In genomic region chr2:91237511-91238080, GRCm38 (mm10) we compare ENCODE assay signal across 7 mouse cellular contexts. TPM values are rescaled to one million over a fixed set of nuclear protein-coding genes. Genes with fewer than 3 reads are reported as not detected.
A peak's percentile ranks its signal among the peaks of the same experiment; 100 is the strongest.
DNase-seq lines count a peak whose midpoint lies in the region; ATAC-seq lines count a peak whose summit lies in the region.
"Not testable (repeated sequence)": the region's sequence is repeated elsewhere in the genome, so short reads cannot be mapped to it uniquely, and the experiment has no call there.

No protein-coding gene starts in this region.

- H3K27me3 ChIP-seq in hindbrain, embryonic 16.5 days (replicated peaks; ENCODE audit: control insufficient read depth, insufficient read depth, low read length); limb, embryonic 11.5 days (ENCODE audit: control insufficient read depth, insufficient read depth, low read length); neural tube, embryonic 14.5 days (ENCODE audit: control insufficient read depth, insufficient read depth, low read length): not testable (repeated sequence)

- 26% methylated on average over 4 of the region's 4 CpGs for WGBS in hindbrain, embryonic 16.5 days
- WGBS in limb, embryonic 11.5 days, result 36% methylated on average over 4 of the region's 4 CpGs
- 26% methylated on average over 4 of the region's 4 CpGs for WGBS in neural tube, embryonic 14.5 days

- H3K9ac ChIP-seq in hindbrain, embryonic 16.5 days (ENCODE audit: low read depth, low read length); limb, embryonic 11.5 days (ENCODE audit: low read length); neural tube, embryonic 14.5 days (replicated peaks; ENCODE audit: low read depth, low read length): not testable (repeated sequence)

- peak overlapping the region; percentile 72 for H3K4me2 ChIP-seq in hindbrain, embryonic 16.5 days (ENCODE audit: low read length)
- H3K4me2 ChIP-seq in limb, embryonic 11.5 days (ENCODE audit: low read depth, severe bottlenecking), result peak overlapping the region; percentile 77; the same call in 1 of the 2 replicates
- peak overlapping the region; percentile 76; the same call in 1 of the 2 replicates for H3K4me2 ChIP-seq in neural tube, embryonic 14.5 days (ENCODE audit: low read depth, low read length)

- H3K4me3 ChIP-seq in hindbrain, embryonic 16.5 days (ENCODE audit: low read length), result peak overlapping the region; percentile 73
- peak overlapping the region; percentile 52 for H3K4me3 ChIP-seq in limb, embryonic 11.5 days (ENCODE audit: low read depth, low read length)
- H3K4me3 ChIP-seq in neural tube, embryonic 14.5 days (ENCODE audit: low read depth, low read length), result peak overlapping the region; percentile 54

- ATAC-seq in hindbrain, embryonic 16.5 days, result peak; percentile 69
- ATAC-seq in limb, embryonic 11.5 days (ENCODE audit: insufficient number of reproducible peaks, low FRiP score, low TSS enrichment, low read depth), result 0 out of 2 replicates have a peak, but pooled peaks have one; percentile 16
- ATAC-seq in neural tube, embryonic 14.5 days (ENCODE audit: low read depth), result peak; percentile 59

- H3K27ac ChIP-seq in hindbrain, embryonic 16.5 days (ENCODE audit: low read depth, low read length), result peak overlapping the region; percentile 84
- peak overlapping the region; percentile 79 for H3K27ac ChIP-seq in limb, embryonic 11.5 days (replicated peaks; ENCODE audit: low read depth, low read length)
- H3K27ac ChIP-seq in neural tube, embryonic 14.5 days (ENCODE audit: low read depth, low read length), result peak overlapping the region; percentile 76

- DNase-seq in NIH3T3 (ENCODE audit: low read depth), result peak; percentile 69
- DNase-seq in embryo, embryonic 9.5 days (ENCODE audit: extremely low spot score), result peak; percentile 30
- peak; percentile 27 for DNase-seq in gastrocnemius, adult 18-20 months (ENCODE audit: low spot score)
- DNase-seq in limb, embryonic 11.5 days (ENCODE audit: low spot score), result not testable (repeated sequence)
- peak; percentile 30 for DNase-seq in lung, postnatal 10 days

- not testable (repeated sequence) for H3K9me3 ChIP-seq in hindbrain, embryonic 16.5 days (ENCODE audit: control insufficient read depth, low read length); limb, embryonic 11.5 days (ENCODE audit: control insufficient read depth, low read length); neural tube, embryonic 14.5 days (ENCODE audit: control insufficient read depth, low read length)

- H3K4me1 ChIP-seq in hindbrain, embryonic 16.5 days (ENCODE audit: control insufficient read depth, insufficient read depth, low read depth, low read length); limb, embryonic 11.5 days (ENCODE audit: control insufficient read depth, insufficient read depth, low read length); neural tube, embryonic 14.5 days (ENCODE audit: control insufficient read depth, insufficient read depth, low read length): not testable (repeated sequence)

- H3K36me3 ChIP-seq in hindbrain, embryonic 16.5 days (ENCODE audit: control insufficient read depth, insufficient read depth, low read length); limb, embryonic 11.5 days (ENCODE audit: control insufficient read depth, insufficient read depth, low read length); neural tube, embryonic 14.5 days (ENCODE audit: control insufficient read depth, insufficient read depth, low read length): not testable (repeated sequence)

RNA-seq across cellular contexts. Expression of gene Ddb2, which starts 0.8 kb away (rescaled TPM):
- 1 to 10 TPM; 2.9 TPM for total RNA-seq in gastrocnemius, adult 18-20 months (2021)
- 16.1 and 17.4 TPM in 2 replicates for polyA plus RNA-seq in hindbrain, embryonic 16.5 days (2015; fragmentation: Nextera tagmentation; extraction: Ambion mirVana)
- polyA plus RNA-seq in limb, embryonic 11.5 days (2014; fragmentation: Nextera tagmentation; extraction: Ambion mirVana), result 16.3 and 18.5 TPM in 2 replicates
- 12.9 and 13.5 TPM in 2 replicates for polyA plus RNA-seq in neural tube, embryonic 14.5 days (2014; fragmentation: Nextera tagmentation; extraction: Ambion mirVana)

RNA-seq across cellular contexts. Expression of gene Pacsin3, which starts 18.2 kb away (rescaled TPM):
- 100 to 1,000 TPM; 311 to 416 TPM for total RNA-seq in gastrocnemius, adult 18-20 months (2021)
- 21.8 and 24.5 TPM in 2 replicates for polyA plus RNA-seq in hindbrain, embryonic 16.5 days (2015; fragmentation: Nextera tagmentation; extraction: Ambion mirVana)
- 29.5 and 31.8 TPM in 2 replicates for polyA plus RNA-seq in limb, embryonic 11.5 days (2014; fragmentation: Nextera tagmentation; extraction: Ambion mirVana)
- 11.7 and 13.1 TPM in 2 replicates for polyA plus RNA-seq in neural tube, embryonic 14.5 days (2014; fragmentation: Nextera tagmentation; extraction: Ambion mirVana)

RNA-seq across cellular contexts. Expression of gene Arfgap2, which starts 27.2 kb away (rescaled TPM):
- total RNA-seq in gastrocnemius, adult 18-20 months (2021), result 100 to 1,000 TPM; 136 to 146 TPM
- 61.2 and 67.7 TPM in 2 replicates for polyA plus RNA-seq in hindbrain, embryonic 16.5 days (2015; fragmentation: Nextera tagmentation; extraction: Ambion mirVana)
- polyA plus RNA-seq in limb, embryonic 11.5 days (2014; fragmentation: Nextera tagmentation; extraction: Ambion mirVana), result 89.4 and 100 TPM in 2 replicates
- 52.9 and 68.8 TPM in 2 replicates for polyA plus RNA-seq in neural tube, embryonic 14.5 days (2014; fragmentation: Nextera tagmentation; extraction: Ambion mirVana)

RNA-seq across cellular contexts. Expression of gene Acp2, which starts 34.9 kb away (rescaled TPM):
- 10 to 100 TPM; 11.7 to 13.5 TPM for total RNA-seq in gastrocnemius, adult 18-20 months (2021)
- polyA plus RNA-seq in hindbrain, embryonic 16.5 days (2015; fragmentation: Nextera tagmentation; extraction: Ambion mirVana), result 38.6 and 43.2 TPM in 2 replicates
- polyA plus RNA-seq in limb, embryonic 11.5 days (2014; fragmentation: Nextera tagmentation; extraction: Ambion mirVana), result 32.0 and 33.2 TPM in 2 replicates
- polyA plus RNA-seq in neural tube, embryonic 14.5 days (2014; fragmentation: Nextera tagmentation; extraction: Ambion mirVana), result 43.2 and 45.9 TPM in 2 replicates

RNA-seq across cellular contexts. Expression of gene Nr1h3, which starts 35.0 kb away (rescaled TPM):
- 10 to 100 TPM; 22.2 to 24.1 TPM for total RNA-seq in gastrocnemius, adult 18-20 months (2021)
- 2.6 and 3.1 TPM in 2 replicates for polyA plus RNA-seq in hindbrain, embryonic 16.5 days (2015; fragmentation: Nextera tagmentation; extraction: Ambion mirVana)
- polyA plus RNA-seq in limb, embryonic 11.5 days (2014; fragmentation: Nextera tagmentation; extraction: Ambion mirVana), result 1.1 and 2.0 TPM in 2 replicates
- 1.7 and 2.1 TPM in 2 replicates for polyA plus RNA-seq in neural tube, embryonic 14.5 days (2014; fragmentation: Nextera tagmentation; extraction: Ambion mirVana)

Comparison
In these comparisons a context has a peak if more than half of its experiments do, and no peak if none do; other contexts are left out.
1. ATAC-seq: peak in every context shown above with its lines; median percentile 69 in hindbrain, embryonic 16.5 days; 59 in neural tube, embryonic 14.5 days; 16 in limb, embryonic 11.5 days.